Mouse (Mus musculus) neural tube, embryonic 13.5 days (tissue): ENCODE measurements at regions not wholly inside any gene's neighbourhood (a gene's known extent, or its start where the extent isn't known, plus 50 kb on each side); places are given as distances from the start of the nearest gene placed in this dataset.

ENCODE experiments used
- ATAC-seq: fragments of 200-750 bp; cut with Nextera tagmentation; 2 replicates; pipeline ENCODE4 v1.8.0; 2017; ENCODE audit warnings: low read depth, mild to moderate bottlenecking, moderate TSS enrichment, moderate library complexity
- H3K27ac ChIP-seq: fragments of 300-500 bp; sonication (generic); replicated peaks from 2 replicates; pipeline ENCODE4 v1.5.1; 2015; ENCODE audit warnings: moderate library complexity, mild to moderate bottlenecking, inconsistent platforms
- H3K27me3 ChIP-seq: fragments of 300-500 bp; sonication (generic); 2 replicates; pipeline ENCODE4 v1.6.1; 2015; ENCODE audit warnings: mild to moderate bottlenecking, inconsistent platforms
- H3K36me3 ChIP-seq: fragments of 300-500 bp; sonication (generic); 2 replicates; pipeline ENCODE4 v1.6.1; 2015; ENCODE audit warnings: mild to moderate bottlenecking, inconsistent platforms
- H3K4me1 ChIP-seq: fragments of 300-500 bp; sonication (generic); replicated peaks from 2 replicates; pipeline ENCODE4 v1.6.1; 2015; ENCODE audit warnings: inconsistent platforms
- H3K4me2 ChIP-seq: fragments of 300-500 bp; sonication (generic); 2 replicates; pipeline ENCODE4 v1.6.1; 2015; ENCODE audit warnings: inconsistent platforms, mild to moderate bottlenecking, moderate library complexity
- H3K4me3 ChIP-seq: fragments of 300-500 bp; sonication (generic); 2 replicates; pipeline ENCODE4 v1.5.1; 2015; ENCODE audit warnings: mild to moderate bottlenecking, inconsistent platforms
- H3K9ac ChIP-seq: fragments of 300-500 bp; sonication (generic); 2 replicates; pipeline ENCODE4 v1.6.1; 2015; ENCODE audit warnings: moderate library complexity, mild to moderate bottlenecking, inconsistent platforms
- H3K9me3 ChIP-seq: fragments of 300-500 bp; sonication (generic); 2 replicates; pipeline ENCODE4 v1.6.1; 2016; ENCODE audit warnings: inconsistent platforms
- WGBS: fragments of 180-500 bp; shearing (Covaris S2); methylation state at CpG from one replicate; pipeline ENCODE4 v1.1.7; 2015; 5-methylcytosine and 5-hydroxymethylcytosine counted together

DNA sequence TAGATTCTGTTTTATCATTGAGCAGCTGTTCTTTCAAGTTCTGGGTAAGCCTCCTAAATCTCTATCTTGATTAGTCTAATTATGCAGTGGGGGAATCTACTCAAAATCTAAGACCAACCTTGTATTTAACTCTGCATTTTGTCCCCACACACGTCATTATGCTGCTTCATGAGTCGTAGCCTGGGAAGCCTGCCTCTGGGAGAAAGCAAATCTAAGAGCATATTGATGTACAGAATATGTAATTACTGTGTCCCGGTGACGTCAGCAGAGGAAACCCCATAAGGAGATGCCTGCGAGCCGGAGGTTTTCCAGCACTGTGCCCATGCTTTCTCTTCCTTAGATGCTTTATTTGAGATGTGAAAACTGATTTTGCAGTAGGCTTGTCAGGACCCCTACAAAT, 161.7 kb downstream of the Rps29 start:
- peak; percentile 61; the same call in 1 of the 2 replicates for ATAC-seq
- H3K4me3 ChIP-seq, result no peak overlapping the region
- 48% methylated on average over 6 of the region's 6 CpGs for WGBS
- no peaks in the 10 kb centered on the region for H3K36me3 ChIP-seq
- H3K27me3 ChIP-seq, result no peaks in the 10 kb centered on the region
- no peaks in the 10 kb centered on the region for H3K9me3 ChIP-seq
- no peak overlapping the region for H3K27ac ChIP-seq
- H3K4me1 ChIP-seq, result no peaks in the 10 kb centered on the region
- peak overlapping the region; percentile 36; the same call in 1 of the 2 replicates for H3K4me2 ChIP-seq
- H3K9ac ChIP-seq, result no peak overlapping the region

DNA sequence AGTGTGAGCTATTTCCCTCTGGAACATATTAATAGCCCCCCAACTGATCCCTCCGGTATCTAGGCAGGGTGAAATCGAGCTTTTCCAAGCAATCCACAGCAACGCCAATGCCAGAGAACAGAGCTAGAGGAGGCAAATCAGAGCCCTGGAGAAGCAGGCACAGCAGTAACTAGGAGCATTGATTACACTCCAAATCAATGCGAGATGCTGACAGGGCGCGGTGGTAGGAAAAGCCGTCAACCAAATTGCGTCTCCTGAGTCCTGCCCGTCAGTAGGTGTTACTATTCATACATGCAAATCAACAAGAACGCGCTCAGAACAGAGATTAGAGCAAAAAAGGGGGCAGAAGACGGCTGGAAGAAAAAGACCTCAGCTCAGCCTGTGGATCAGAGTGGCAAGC, 162.2 kb downstream of the Rps29 start:
- WGBS, result 47% methylated on average over 12 of the region's 12 CpGs
- H3K4me1 ChIP-seq, result no peaks in the 10 kb centered on the region
- H3K9ac ChIP-seq, result no peak overlapping the region
- H3K4me2 ChIP-seq, result peak overlapping the region; percentile 36
- H3K9me3 ChIP-seq, result no peaks in the 10 kb centered on the region
- peak; percentile 50; the same call in 1 of the 2 replicates for ATAC-seq
- no peak overlapping the region for H3K4me3 ChIP-seq
- no peaks in the 10 kb centered on the region for H3K36me3 ChIP-seq
- no peaks in the 10 kb centered on the region for H3K27me3 ChIP-seq
- H3K27ac ChIP-seq, result peak overlapping the region; percentile 19; the same call in 1 of the 2 replicates

DNA sequence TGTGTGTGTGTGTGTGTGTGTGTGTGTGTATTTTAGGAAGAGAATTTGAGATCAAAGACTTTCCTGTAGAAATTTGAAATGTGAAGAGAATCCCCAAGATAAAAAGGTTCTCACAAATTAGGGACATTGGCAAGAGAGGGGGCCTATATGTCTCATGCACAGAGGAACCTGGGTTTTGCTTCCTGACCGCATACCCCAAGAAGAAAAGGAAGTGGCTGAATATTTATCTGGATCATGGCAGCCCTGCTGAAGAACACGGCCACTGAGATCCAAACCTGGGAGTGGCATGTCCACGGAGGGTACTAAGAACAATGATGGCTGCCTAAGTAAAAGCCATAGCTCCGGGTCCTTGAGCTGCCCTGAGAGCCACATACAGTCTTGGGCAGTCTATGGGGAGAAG, 178.3 kb downstream of the Rps29 start:
- no peak overlapping the region for H3K9ac ChIP-seq
- no peaks in the 10 kb centered on the region for H3K9me3 ChIP-seq
- ATAC-seq, result no peak
- WGBS, result 97% methylated on average over 4 of the region's 4 CpGs
- no peak overlapping the region for H3K4me3 ChIP-seq
- no peaks in the 10 kb centered on the region for H3K27me3 ChIP-seq
- no peak overlapping the region for H3K4me2 ChIP-seq
- H3K4me1 ChIP-seq, result no peaks in the 10 kb centered on the region
- H3K36me3 ChIP-seq, result no peaks in the 10 kb centered on the region
- H3K27ac ChIP-seq, result no peak overlapping the region

DNA sequence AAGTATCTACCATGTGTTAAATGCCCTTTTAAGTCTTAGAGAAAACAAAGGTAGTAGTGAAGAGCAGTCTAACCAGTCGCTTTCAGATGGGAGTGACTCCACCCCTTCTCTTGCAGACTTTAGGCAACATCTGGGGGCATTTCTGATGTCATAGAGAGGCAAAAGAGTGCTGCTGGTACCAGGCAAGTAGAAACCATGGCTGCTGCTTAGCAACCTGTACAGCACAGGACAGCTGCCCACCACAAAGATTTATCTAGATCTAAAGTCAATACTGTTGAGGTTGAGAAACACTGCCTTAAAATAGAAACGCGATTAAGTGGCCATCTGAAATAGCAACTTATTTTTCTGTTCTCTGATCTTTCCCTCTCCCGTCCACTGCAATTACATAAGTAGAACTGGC, 178.8 kb downstream of the Rps29 start:
- Histone ChIP-seq H3K27ac (no peak overlapping the region), H3K4me3 (no peak overlapping the region), H3K4me1 (no peaks in the 10 kb centered on the region), H3K9ac (no peak overlapping the region), H3K36me3 (no peaks in the 10 kb centered on the region), H3K27me3 (no peaks in the 10 kb centered on the region), H3K4me2 (no peak overlapping the region), H3K9me3 (no peaks in the 10 kb centered on the region)
- 80% methylated on average over 4 of the region's 4 CpGs for WGBS
- no peak for ATAC-seq

DNA sequence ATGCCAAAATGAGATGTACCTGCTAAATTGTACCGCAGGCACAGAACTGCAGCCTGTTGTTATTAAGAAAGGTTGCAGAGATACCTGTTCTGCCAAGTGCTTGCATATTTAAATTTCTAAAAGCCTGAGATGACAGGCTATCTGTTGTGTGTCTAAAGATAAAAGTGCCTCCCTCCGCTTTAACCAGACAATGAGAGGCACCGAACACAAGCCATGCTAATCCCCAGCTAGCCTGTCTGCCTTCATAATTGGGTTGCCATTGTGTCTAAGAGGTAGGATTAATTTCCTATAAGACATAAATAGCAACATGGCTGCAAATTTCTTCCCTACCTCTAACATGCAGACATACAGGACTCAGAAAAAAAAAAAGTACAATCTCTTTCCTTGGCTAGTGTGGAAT, 179.8 kb downstream of the Rps29 start:
- Histone ChIP-seq H3K9me3 (no peaks in the 10 kb centered on the region), H3K4me3 (no peak overlapping the region), H3K4me2 (no peak overlapping the region), H3K4me1 (no peaks in the 10 kb centered on the region), H3K27ac (no peak overlapping the region), H3K27me3 (no peaks in the 10 kb centered on the region), H3K36me3 (no peaks in the 10 kb centered on the region), H3K9ac (no peak overlapping the region)
- no peak for ATAC-seq
- whole genome bisulfite sequencing, result 88% methylated on average over 3 of the region's 3 CpGs

DNA sequence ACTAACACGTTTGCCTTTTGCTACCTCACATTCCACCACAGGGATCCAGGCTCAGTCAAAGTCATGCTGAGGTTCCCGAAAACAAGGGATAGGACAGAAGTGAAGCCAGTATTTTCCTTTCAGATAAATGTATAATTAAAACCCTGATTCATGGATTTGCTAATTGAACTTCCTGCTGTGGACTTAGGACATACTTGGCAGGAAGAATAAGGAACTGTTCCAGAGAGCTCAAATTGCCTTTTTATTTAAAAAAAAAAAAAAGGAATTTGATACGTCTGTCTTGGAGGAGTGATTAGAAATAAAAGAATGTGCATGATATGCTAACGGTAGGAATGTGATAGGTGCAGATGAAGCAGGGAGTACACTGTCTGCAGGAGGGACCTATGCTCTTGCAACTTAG, 181.7 kb downstream of the Rps29 start:
- Histone ChIP-seq H3K36me3 (no peaks in the 10 kb centered on the region), H3K9ac (no peak overlapping the region), H3K4me1 (no peaks in the 10 kb centered on the region), H3K4me3 (no peak overlapping the region), H3K27me3 (no peaks in the 10 kb centered on the region), H3K9me3 (no peaks in the 10 kb centered on the region), H3K27ac (no peak overlapping the region), H3K4me2 (no peak overlapping the region)
- WGBS, result 71% methylated on average over 4 of the region's 4 CpGs
- no peak for ATAC-seq

DNA sequence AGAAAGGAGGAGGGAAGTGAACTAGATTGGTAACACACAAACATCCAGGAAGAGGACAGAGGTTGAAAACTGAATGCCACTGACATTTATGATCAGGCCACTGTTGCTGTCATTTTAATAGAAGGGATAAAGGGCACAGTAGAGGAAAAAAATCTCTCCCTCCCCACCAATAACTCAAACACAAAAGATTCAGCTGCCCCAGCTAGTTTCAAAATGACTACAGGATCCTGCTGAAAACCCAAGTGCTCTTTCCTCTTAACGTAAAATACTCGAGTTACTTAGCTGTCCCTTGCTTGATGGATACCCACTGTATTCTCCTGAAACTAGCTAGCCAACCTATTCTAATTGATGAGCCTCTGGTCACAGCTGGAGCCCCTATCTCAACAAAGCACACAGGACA, 211.7 kb downstream of the Rps29 start:
- H3K9ac ChIP-seq, result no peak overlapping the region
- no peak overlapping the region for H3K4me3 ChIP-seq
- H3K4me2 ChIP-seq, result no peak overlapping the region
- 75% methylated on average over 2 of the region's 2 CpGs for WGBS
- H3K4me1 ChIP-seq, result no peaks in the 10 kb centered on the region
- no peak for ATAC-seq
- no peaks in the 10 kb centered on the region for H3K9me3 ChIP-seq
- no peaks in the 10 kb centered on the region for H3K27me3 ChIP-seq
- no peak overlapping the region for H3K27ac ChIP-seq
- H3K36me3 ChIP-seq, result no peaks in the 10 kb centered on the region

DNA sequence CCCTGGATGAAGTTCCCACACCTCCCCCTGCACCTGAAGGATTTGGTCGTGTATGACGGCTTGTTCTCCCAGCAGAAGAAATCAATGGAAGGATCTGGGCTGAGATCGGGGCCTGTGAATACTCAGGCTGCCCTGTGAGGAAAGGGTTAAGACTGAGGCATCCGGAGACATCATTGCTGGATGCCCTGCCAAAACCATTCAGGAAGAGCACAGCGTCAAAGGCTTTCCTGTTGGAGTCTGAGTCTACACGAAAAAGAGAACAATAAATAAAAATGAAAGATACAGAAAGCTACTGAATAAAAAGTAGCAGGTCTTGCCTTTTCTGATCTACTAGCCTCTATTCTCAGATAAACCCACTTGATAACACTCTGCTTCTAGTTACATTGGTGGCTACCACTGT, 248.4 kb downstream of the Rps29 start:
- no peak for ATAC-seq
- Histone ChIP-seq H3K36me3 (no peaks in the 10 kb centered on the region), H3K4me2 (no peak overlapping the region), H3K4me1 (no peaks in the 10 kb centered on the region), H3K9ac (no peak overlapping the region), H3K4me3 (no peak overlapping the region), H3K27me3 (no peaks in the 10 kb centered on the region), H3K27ac (no peak overlapping the region), H3K9me3 (no peaks in the 10 kb centered on the region)
- WGBS, result 44% methylated on average over 6 of the region's 6 CpGs

DNA sequence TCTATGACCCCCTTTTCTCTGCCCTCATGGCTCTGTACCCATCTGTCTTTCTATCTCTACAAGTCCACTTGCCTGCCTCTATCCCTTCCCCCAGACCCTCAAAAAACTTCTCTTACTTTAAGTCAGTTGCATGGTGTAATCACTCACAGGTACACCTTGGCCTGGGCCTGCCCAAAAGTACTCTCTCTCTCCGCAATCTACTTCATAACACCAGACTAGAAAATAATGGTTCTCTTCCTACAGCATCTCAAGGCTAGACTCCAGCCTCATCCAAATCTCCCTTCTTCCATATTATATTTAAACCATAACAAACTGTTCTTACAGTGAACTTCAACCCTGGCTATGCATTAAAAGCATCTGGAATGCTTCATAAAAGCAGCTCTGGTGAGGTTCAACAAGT, 254.2 kb downstream of the Rps29 start:
- no peaks in the 10 kb centered on the region for H3K27me3 ChIP-seq
- H3K4me3 ChIP-seq, result no peak overlapping the region
- H3K9ac ChIP-seq, result no peak overlapping the region
- no peak overlapping the region for H3K27ac ChIP-seq
- H3K4me1 ChIP-seq, result no peaks in the 10 kb centered on the region
- WGBS, result 95% methylated on average over 1 of the region's 1 CpGs
- no peak for ATAC-seq
- H3K36me3 ChIP-seq, result no peaks in the 10 kb centered on the region
- H3K9me3 ChIP-seq, result no peaks in the 10 kb centered on the region
- no peak overlapping the region for H3K4me2 ChIP-seq

DNA sequence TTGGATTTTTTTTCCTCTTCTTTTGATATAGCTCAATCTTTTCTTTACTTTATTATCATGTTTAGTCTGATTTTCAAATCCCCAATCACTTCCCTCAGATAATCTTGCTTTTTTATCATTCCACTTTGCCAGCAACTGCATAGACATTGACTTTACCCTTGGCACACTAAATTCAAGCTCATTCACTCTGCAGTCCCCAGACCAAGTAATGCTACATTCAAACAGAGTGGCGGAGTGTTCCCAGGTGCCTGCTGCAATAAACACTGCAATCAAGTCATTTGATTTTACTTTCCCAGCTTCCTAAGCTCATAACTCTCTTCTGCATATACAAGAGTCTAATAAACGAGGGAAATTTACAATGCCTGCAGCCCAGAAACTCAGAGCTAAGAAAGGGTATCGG, 269.8 kb downstream of the Rps29 start:
- WGBS, result 61% methylated on average over 3 of the region's 3 CpGs
- H3K4me3 ChIP-seq, result no peak overlapping the region
- ATAC-seq, result no peak
- no peaks in the 10 kb centered on the region for H3K36me3 ChIP-seq
- H3K9me3 ChIP-seq, result no peaks in the 10 kb centered on the region
- no peak overlapping the region for H3K4me2 ChIP-seq
- H3K27me3 ChIP-seq, result no peaks in the 10 kb centered on the region
- no peak overlapping the region for H3K9ac ChIP-seq
- 0 out of 2 replicates have a peak overlapping the region, but pooled peaks have one; percentile 23 for H3K27ac ChIP-seq
- H3K4me1 ChIP-seq, result no peaks in the 10 kb centered on the region

DNA sequence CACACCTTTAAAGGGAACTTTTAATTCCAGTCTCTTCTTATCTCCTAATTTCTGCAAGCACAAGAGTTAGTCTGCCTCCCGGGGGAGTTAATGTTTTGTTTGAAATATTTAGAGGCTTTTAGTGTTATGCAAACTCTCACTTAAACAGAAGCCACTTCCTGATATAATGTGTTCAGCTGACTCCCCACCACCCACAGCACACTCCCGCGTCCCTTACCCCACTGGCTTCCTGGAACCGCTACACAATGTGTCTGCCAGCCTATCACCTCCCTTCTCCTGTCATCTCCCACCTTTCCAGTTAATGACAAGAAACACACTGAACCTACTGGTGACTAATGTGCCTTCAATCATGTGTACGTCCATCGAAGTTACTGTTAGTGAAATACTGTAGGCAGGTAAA, 276.5 kb downstream of the Rps29 start:
- no peak overlapping the region for H3K4me2 ChIP-seq
- 85% methylated on average over 6 of the region's 6 CpGs for WGBS
- H3K27me3 ChIP-seq, result no peaks in the 10 kb centered on the region
- H3K36me3 ChIP-seq, result no peaks in the 10 kb centered on the region
- H3K4me3 ChIP-seq, result no peak overlapping the region
- no peak for ATAC-seq
- H3K9me3 ChIP-seq, result no peaks in the 10 kb centered on the region
- H3K4me1 ChIP-seq, result no peaks in the 10 kb centered on the region
- no peak overlapping the region for H3K27ac ChIP-seq
- H3K9ac ChIP-seq, result no peak overlapping the region

DNA sequence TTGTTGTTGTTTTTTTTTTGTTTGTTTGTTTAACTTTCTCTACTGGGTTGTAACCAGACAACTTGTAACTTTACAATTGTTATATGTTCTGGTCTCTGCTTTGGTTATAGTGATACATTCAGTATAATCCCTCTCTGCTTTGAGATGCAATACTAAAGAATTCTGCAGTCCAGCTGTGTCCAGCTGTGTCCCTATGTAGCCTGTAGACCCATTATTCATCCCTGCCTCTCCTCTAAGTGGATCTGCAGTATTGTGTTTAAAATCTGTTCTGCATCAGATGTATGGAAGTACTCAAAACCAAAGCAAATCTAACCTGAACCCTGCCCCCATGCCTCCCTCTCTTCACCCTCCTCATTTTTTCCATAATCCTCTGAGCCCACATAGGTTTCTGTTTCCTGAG, 279.6 kb downstream of the Rps29 start:
- no peak overlapping the region for H3K27ac ChIP-seq
- H3K4me3 ChIP-seq, result no peak overlapping the region
- H3K4me2 ChIP-seq, result no peak overlapping the region
- no peaks in the 10 kb centered on the region for H3K27me3 ChIP-seq
- H3K9ac ChIP-seq, result no peak overlapping the region
- no peak for ATAC-seq
- H3K4me1 ChIP-seq, result no peaks in the 10 kb centered on the region
- H3K9me3 ChIP-seq, result no peaks in the 10 kb centered on the region
- H3K36me3 ChIP-seq, result no peaks in the 10 kb centered on the region

DNA sequence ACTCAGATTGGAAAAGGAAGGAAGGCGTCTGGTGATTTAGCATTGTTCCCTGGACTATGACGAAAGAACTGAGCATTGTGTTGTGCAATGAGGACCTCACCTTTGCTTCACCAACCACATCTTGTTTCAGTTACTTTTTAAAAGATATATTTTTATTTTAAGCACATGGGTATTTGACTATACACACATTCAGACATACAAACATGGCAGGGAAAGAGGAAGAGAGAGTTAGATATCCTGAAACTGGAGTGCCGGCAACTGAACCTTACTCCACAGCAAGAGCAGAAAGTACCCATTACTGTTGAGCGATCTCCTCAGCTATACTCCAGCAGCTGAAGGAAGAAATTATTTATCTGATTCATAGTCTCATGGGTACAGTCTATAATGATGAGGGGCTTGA, 287.7 kb downstream of the Rps29 start:
- Histone ChIP-seq H3K9me3 (no peaks in the 10 kb centered on the region), H3K4me1 (no peaks in the 10 kb centered on the region), H3K27me3 (no peaks in the 10 kb centered on the region), H3K27ac (no peak overlapping the region), H3K4me2 (no peak overlapping the region), H3K9ac (no peak overlapping the region), H3K4me3 (no peak overlapping the region), H3K36me3 (no peaks in the 10 kb centered on the region)
- WGBS, result 92% methylated on average over 4 of the region's 4 CpGs
- ATAC-seq, result no peak

DNA sequence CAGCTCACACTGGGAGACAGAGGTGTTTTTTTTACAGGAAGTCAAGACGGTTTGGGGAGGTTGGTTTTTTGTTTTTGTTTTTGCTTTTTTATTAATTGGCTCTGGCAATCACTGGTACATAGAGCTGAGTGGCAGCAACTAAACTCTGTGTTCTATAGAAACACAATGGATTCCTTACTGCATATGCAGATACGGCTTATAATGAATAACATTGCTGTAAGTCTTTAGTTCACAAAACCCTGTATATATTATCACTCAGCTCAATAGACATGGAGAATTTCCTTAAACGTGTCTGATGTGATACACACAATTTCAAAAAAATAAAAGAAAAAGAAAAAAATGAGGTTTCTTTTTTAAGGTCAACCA, 296.0 kb downstream of the Rps29 start:
- no peak overlapping the region for H3K9ac ChIP-seq
- no peaks in the 10 kb centered on the region for H3K36me3 ChIP-seq
- no peak overlapping the region for H3K4me3 ChIP-seq
- no peak for ATAC-seq
- H3K27me3 ChIP-seq, result no peaks in the 10 kb centered on the region
- no peak overlapping the region for H3K27ac ChIP-seq
- H3K9me3 ChIP-seq, result no peaks in the 10 kb centered on the region
- WGBS, result 79% methylated on average over 3 of the region's 3 CpGs
- no peak overlapping the region for H3K4me2 ChIP-seq
- H3K4me1 ChIP-seq, result no peaks in the 10 kb centered on the region
